Mouse (Mus musculus) gastrocnemius, postnatal 10 days (tissue): ENCODE measurements around the gene BC048671. TPM values are rescaled to one million over a fixed set of nuclear protein-coding genes. Genes with fewer than 3 reads are reported as not detected.

Source experiments
- DNase-seq: peaks from one replicate; pipeline ENCODE4 v3.0.0; 2021; ENCODE audit warnings: mixed read lengths
- long read RNA-seq, 2 experiments: library from polyadenylated mRNA; stranded (forward); transcript quantifications; one replicate each; pipeline ENCODE4 v2.0.0; 2021
- total RNA-seq, 2 experiments: library from RNA; stranded (reverse); gene quantifications; 2 replicates each; pipeline ENCODE4 v1.2.3; 2021

The BC048671 gene
- total RNA-seq = not detected
- long read RNA-seq, experiment 1 = 0 reads
- long read RNA-seq, experiment 2 = 0 reads

- no peak for DNase-seq
Observed at GRCm38 (mm10) chr6:90300919-90301318, at the start of gene BC048671. BC048671 (plus strand) TSS chr6:90301219.

- no peak for DNase-seq
Observed at GRCm38 (mm10) chr6:90288265-90288664, 12.8 kb upstream of the BC048671 start.

- no peak for DNase-seq
Observed at GRCm38 (mm10) chr6:90306315-90306975, 5.4 kb downstream of the BC048671 start.

GRCm38 (mm10) chr6:90308839-90309778, 8.1 kb downstream of the BC048671 start:
- no peak for DNase-seq

- DNase-seq = no peak
Observed at GRCm38 (mm10) chr6:90315961-90316360, 14.9 kb downstream of the BC048671 start.

GRCm38 (mm10) chr6:90317510-90318258, 16.7 kb downstream of the BC048671 start:
- DNase-seq = no peak

GRCm38 (mm10) chr6:90319019-90319418, 18.0 kb downstream of the BC048671 start:
- no peak for DNase-seq

GRCm38 (mm10) chr6:90319475-90320191, 18.6 kb downstream of the BC048671 start:
- peak; percentile 22 for DNase-seq

GRCm38 (mm10) chr6:90320429-90320828, 19.4 kb downstream of the BC048671 start:
- DNase-seq = no peak

- DNase-seq = no peak
Observed at GRCm38 (mm10) chr6:90321811-90322210, 20.8 kb downstream of the BC048671 start.

- no peak for DNase-seq
Observed at GRCm38 (mm10) chr6:90324026-90324425, 23.0 kb downstream of the BC048671 start.

- no peak for DNase-seq
Observed at GRCm38 (mm10) chr6:90324463-90324862, 23.4 kb downstream of the BC048671 start.

GRCm38 (mm10) chr6:90324991-90325390, 24.0 kb downstream of the BC048671 start, which contains the start of gene Chst13:
Chst13 (minus strand) TSS chr6:90325185.
- DNase-seq = peak; percentile 42

- no peak for DNase-seq
Observed at GRCm38 (mm10) chr6:90327670-90328069, 26.7 kb downstream of the BC048671 start.

GRCm38 (mm10) chr6:90329953-90330352, 28.9 kb downstream of the BC048671 start:
- peak; percentile 67 for DNase-seq

GRCm38 (mm10) chr6:90332561-90333425, 31.8 kb downstream of the BC048671 start, which contains the start of gene Uroc1:
Uroc1 (plus strand) TSS chr6:90333284.
- DNase-seq = no peak

GRCm38 (mm10) chr6:90334244-90334643, 33.2 kb downstream of the BC048671 start:
- no peak for DNase-seq

- no peak for DNase-seq
Observed at GRCm38 (mm10) chr6:90342343-90342742, 41.3 kb downstream of the BC048671 start.

- DNase-seq = no peak
Observed at GRCm38 (mm10) chr6:90347183-90347582, 46.2 kb downstream of the BC048671 start.

GRCm38 (mm10) chr6:90348500-90348899, 47.5 kb downstream of the BC048671 start:
- no peak for DNase-seq

- DNase-seq = no peak
Observed at GRCm38 (mm10) chr6:90350011-90350410, 49.0 kb downstream of the BC048671 start.
